Mouse (Mus musculus): ENCODE results near the gene Rab20.

DNA sequence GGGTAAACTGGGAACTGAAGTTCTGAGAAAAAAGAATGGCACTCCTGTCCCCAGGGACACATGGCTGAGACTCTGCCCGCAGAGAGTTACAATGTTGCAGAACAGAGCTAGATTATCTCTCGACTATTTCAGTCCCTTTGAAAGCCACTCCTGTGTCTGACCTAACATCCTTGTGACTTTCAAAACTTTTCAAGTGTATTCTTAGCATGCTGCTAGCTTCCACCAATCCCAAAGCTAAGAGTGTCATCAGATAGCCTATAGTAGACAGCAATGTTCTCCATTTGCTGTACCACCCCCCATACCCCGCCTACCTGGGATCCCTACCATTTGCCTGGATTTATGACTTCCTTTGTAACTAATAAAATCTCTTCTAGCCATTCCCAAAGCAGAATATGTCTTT is 4.0 kb upstream of the Rab20 start:
- TF ChIP-seq POLR2A (IDR thresholded peaks at IDR 0.05; ENCODE audit: borderline replicate concordance, low read depth, low read length), result no peak
- TF ChIP-seq CTCF (IDR thresholded peaks at IDR 0.05; ENCODE audit: low read depth, low read length), result no peak
